Mouse (Mus musculus) R1 (cell line): ENCODE measurements around the gene Zbp1.
A peak's percentile ranks its signal among the peaks of the same experiment; 100 is the strongest.

Source experiments
- DNase-seq: peaks from one replicate; pipeline ENCODE4 v3.0.0-alpha.2; 2018; ENCODE audit warnings: low read depth, low spot score

The Zbp1 gene

GRCm38 (mm10) chr2:173247197-173247596 lies 28.5 kb upstream of the Zbp1 start:
- no peak for DNase-seq

GRCm38 (mm10) chr2:173246688-173247087 lies 28.0 kb upstream of the Zbp1 start:
- no peak for DNase-seq

GRCm38 (mm10) chr2:173245258-173245657 lies 26.5 kb upstream of the Zbp1 start:
- DNase-seq, result no peak

GRCm38 (mm10) chr2:173244108-173244507 lies 25.4 kb upstream of the Zbp1 start:
- DNase-seq, result no peak

GRCm38 (mm10) chr2:173243616-173244015 lies 24.9 kb upstream of the Zbp1 start:
- DNase-seq, result no peak

- no peak for DNase-seq
Observed at GRCm38 (mm10) chr2:173242874-173243273, 24.2 kb upstream of the Zbp1 start.

- DNase-seq, result no peak
Observed at GRCm38 (mm10) chr2:173240738-173241137, 22.0 kb upstream of the Zbp1 start.

- peak; percentile 75 for DNase-seq
Observed at GRCm38 (mm10) chr2:173238522-173238921, 19.8 kb upstream of the Zbp1 start.

GRCm38 (mm10) chr2:173235435-173236332 lies 17.0 kb upstream of the Zbp1 start:
- no peak for DNase-seq

- peak; percentile 76 for DNase-seq
Observed at GRCm38 (mm10) chr2:173232766-173233099, 14.0 kb upstream of the Zbp1 start.

GRCm38 (mm10) chr2:173232065-173232765 lies 13.5 kb upstream of the Zbp1 start:
- no peak for DNase-seq

- peak; percentile 95 for DNase-seq
Observed at GRCm38 (mm10) chr2:173229578-173230224, 11.0 kb upstream of the Zbp1 start.

GRCm38 (mm10) chr2:173228567-173228966 lies 9.8 kb upstream of the Zbp1 start:
- DNase-seq, result no peak

GRCm38 (mm10) chr2:173226792-173227191 lies 8.1 kb upstream of the Zbp1 start:
- no peak for DNase-seq

- no peak for DNase-seq
Observed at GRCm38 (mm10) chr2:173225906-173226305, 7.2 kb upstream of the Zbp1 start.

GRCm38 (mm10) chr2:173224832-173225231 lies 6.1 kb upstream of the Zbp1 start:
- DNase-seq, result peak; percentile 66

- no peak for DNase-seq
Observed at GRCm38 (mm10) chr2:173224097-173224496, 5.4 kb upstream of the Zbp1 start.

GRCm38 (mm10) chr2:173223496-173223895 lies 4.8 kb upstream of the Zbp1 start:
- no peak for DNase-seq

- DNase-seq, result no peak
Observed at GRCm38 (mm10) chr2:173220754-173221153, 2.0 kb upstream of the Zbp1 start.

GRCm38 (mm10) chr2:173219256-173219954 lies 682 bp upstream of the Zbp1 start:
- peak; percentile 47 for DNase-seq

- no peak for DNase-seq
Observed at GRCm38 (mm10) chr2:173217763-173218258, 912 bp downstream of the Zbp1 start.

GRCm38 (mm10) chr2:173217246-173217645 lies 1.5 kb downstream of the Zbp1 start:
- DNase-seq, result no peak
